Mouse (Mus musculus) left cerebral cortex, postnatal 4 days (tissue): ENCODE measurements around the gene Sertad1. TPM values are rescaled to one million over a fixed set of nuclear protein-coding genes. Genes with fewer than 3 reads are reported as not detected.
A peak's percentile ranks its signal among the peaks of the same experiment; 100 is the strongest.

Source experiments
- DNase-seq: peaks from one replicate; pipeline ENCODE4 v3.0.0-alpha.2; 2022
- intact Hi-C: fragments of 180-260 bp; cut with DNase I; formaldehyde crosslinking; loops from one replicate; pipeline ENCODE4 v1.15.1; 2025
- total RNA-seq, 2 experiments: library from RNA; stranded (reverse); gene quantifications; 2 replicates each; pipeline ENCODE4 v1.2.3; 2021

Sertad1 gene
- total RNA-seq, result 1 to 10 TPM; 3.3 to 3.5 TPM

DNA sequence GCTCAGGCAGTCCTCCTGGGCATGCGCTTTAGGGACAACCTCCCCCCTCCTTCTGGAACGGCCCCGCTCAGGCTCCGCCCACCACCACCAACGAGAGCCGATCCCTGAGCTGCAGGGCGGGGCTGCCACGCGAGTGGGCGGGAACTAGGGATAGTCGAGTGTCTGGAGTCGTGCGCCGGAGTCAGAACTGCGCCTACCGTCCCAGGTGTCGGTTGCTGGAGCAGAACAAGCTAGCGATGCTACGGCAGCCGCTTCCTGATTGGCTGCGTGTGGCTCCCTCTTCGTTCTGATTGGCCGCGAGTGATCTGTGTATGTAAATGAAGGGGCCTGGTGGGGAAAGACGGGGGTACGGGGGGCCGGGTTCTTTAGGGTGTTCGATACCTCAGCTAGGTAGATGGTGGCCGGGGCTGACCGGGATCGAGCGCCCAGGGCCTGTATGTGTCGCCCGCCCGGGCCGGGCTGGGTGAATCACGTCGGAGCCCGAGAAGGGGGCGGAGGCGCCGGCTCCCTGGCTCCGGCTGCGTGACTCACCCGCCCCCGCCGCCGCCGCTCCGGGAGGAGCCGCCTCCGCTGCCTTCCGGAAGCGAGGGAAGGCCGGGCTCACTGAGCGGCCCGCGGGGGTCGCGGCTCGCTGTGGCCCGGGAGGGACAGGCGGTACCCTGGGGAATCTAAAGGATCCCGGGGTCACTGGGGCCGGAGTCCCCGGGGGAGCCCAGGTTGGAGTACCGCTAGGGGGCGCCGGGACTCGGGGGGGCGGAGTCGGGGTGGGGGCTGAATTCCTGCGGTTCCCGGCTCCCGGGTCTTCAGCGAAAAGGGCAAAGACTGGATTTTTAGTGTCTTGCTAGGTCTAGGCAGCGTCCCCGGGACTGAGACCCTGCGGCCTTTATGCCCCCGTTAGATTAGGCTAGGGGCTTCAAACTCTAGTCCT, at the start of gene Sertad1:
Gene Sertad1, plus strand, starts transcription at position 141 of the 928 bp plus-strand sequence.
- DNase-seq, result peak; percentile 100
- intact Hi-C loops, result no loop called here

DNA sequence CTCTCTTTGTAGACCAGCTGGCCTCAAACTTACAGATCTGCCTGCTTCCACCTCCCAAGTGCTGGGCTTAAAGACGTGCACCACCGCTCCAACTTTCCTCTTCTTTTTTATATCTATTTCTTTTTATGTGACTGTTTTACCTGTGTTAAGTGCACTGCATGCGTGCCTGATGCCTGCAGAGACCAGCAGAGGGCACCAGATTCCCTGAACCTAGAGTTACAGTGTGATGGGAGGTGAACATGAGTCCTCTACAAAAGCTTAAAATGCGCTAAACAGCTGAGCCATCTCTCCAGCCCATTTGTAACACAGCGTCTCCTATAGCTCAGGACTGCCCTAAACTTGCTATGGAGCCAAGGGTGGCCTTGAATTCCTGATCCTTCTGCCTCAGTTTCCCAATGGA, 49.2 kb upstream of the Sertad1 start:
- intact Hi-C loops, result no loop called here
- DNase-seq, result no peak

- intact Hi-C loops, result no loop called here
- no peak for DNase-seq
Measured at GRCm38 (mm10) chr7:27440014-27440413, 46.7 kb upstream of the Sertad1 start.

GRCm38 (mm10) chr7:27446051-27446450, 40.7 kb upstream of the Sertad1 start:
- DNase-seq, result peak; percentile 20
- intact Hi-C loops, result no loop called here

DNA sequence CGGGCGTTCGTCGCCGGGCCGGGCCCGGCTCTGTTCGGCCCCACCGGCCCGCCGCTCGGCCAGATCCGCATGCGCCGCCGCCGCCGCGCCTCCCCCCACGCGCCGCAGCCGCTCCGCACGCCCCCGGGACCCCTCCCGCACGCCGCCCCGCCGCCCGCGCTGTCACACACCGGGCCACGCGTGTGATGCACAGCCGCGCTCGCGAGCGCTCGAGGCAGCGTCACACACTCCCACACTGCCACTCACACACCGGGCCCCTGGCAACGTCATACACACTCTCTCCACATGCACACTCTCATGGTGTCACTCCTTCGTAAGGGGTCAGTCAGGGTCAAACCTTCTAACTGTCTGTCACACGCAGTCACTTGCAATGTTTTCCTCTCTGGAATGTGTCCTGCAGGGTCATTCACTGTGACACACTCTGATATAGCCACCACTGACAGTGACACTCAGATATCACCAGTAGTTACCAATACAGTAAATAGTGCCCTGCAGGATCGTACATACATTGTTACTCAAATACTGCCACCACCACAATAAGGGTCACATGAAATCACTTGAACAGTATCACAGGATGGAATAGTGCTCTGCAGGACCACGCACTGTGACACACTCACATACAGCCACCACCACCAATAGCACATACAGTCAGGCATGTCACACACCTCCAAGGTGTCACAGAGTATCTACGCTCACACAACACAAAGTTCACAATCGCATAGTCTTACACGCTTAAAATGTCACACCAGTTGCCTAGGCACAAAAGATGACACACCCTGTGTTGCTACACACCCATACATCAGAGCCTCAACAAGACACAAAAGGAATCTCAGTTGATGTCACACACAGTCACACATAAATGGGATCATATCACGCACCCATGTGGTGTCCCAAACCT, 39.9 kb upstream of the Sertad1 start:
- peak; percentile 53 for DNase-seq
- intact Hi-C loops, result no loop called here

- intact Hi-C loops, result no loop called here
- peak; percentile 99 for DNase-seq
Measured at GRCm38 (mm10) chr7:27447419-27448286, 39.1 kb upstream of the Sertad1 start, which contains the start of the genes Sptbn4 and Blvrb. Gene Sptbn4 (minus strand): TSS chr7:27447686. Gene Blvrb (plus strand): TSS chr7:27447978.

- DNase-seq, result peak; percentile 39
- intact Hi-C loops, result no loop called here
Measured at GRCm38 (mm10) chr7:27448421-27449206, 38.1 kb upstream of the Sertad1 start.

- peak; percentile 71 for DNase-seq
- intact Hi-C loops, result no loop called here
Measured at GRCm38 (mm10) chr7:27449256-27449862, 37.4 kb upstream of the Sertad1 start.

DNA sequence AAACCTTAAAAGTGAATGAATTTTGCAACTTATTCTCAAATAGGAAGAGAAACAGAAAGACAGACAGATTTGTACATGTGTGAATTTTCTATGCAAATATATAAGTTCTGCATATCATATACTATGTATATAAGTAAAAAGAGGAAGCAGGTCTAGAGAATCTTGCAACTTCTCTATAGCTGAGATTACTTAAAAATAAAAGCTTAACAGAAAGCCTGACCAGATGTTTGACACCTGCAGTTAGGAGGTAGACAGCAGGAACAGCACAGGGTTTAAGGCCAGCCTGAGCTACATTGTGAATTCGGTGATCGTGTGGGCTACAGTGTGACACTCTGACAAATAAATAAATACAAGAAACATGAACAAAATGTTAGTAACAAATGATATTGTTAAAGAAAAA, 35.4 kb upstream of the Sertad1 start:
- no peak for DNase-seq
- intact Hi-C loops, result no loop called here

GRCm38 (mm10) chr7:27452206-27452770, 34.4 kb upstream of the Sertad1 start:
- no peak for DNase-seq
- intact Hi-C loops, result no loop called here

DNA sequence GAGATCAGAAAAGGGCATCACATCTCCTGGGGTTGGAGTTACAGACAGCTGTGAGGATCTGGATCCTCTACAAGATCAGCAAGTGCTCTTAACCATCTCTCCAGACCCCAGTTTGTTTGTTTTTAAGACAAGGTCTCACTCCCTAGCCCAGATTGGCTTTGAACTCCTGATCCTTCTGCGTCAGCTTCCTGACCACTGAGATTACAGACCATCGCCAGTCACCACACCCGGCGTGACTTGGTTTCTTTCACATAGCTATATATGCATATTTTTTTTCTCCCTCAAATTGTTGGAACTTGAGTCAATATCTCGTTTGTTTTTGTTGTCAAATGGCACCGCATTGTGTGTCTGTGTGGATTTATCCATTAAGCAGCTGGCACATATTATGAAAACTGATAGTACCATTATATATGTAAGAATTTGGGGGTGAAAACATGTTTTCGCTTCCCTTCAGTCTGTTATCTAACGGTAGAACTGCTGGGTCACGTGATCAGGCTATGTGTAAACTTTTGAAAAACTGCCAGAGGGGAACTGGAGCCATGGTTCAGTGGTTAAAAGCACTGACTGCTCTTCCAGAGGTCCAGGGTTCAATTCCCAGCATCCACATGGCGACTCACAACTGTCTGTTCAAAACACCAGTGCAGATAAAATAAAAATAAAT, 32.1 kb upstream of the Sertad1 start:
- intact Hi-C loops, result no loop called here
- DNase-seq, result no peak

- intact Hi-C loops, result no loop called here
- DNase-seq, result no peak
Measured at GRCm38 (mm10) chr7:27455273-27455672, 31.4 kb upstream of the Sertad1 start.

GRCm38 (mm10) chr7:27458614-27459013, 28.1 kb upstream of the Sertad1 start:
- no peak for DNase-seq
- intact Hi-C loops, result no loop called here

DNA sequence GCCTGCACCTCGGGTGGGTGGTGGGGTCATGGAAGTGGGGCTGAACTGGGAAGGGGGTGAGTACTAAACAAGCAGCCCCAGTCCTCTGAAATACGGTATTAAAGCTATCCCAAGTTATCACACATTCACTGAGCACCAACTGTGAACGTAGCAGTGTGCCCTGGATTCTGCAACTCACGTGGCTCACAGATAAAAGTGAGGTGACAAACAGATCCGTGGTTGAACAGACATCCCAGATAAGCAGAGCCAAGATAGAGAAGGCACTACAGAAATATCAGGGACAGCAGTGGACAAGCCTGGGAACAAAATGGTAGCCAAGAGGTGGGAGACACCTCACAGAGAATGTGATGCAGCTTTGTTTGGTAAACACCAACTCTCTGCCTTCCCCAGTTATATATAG, 27.1 kb upstream of the Sertad1 start:
- intact Hi-C loops, result no loop called here
- DNase-seq, result no peak

DNA sequence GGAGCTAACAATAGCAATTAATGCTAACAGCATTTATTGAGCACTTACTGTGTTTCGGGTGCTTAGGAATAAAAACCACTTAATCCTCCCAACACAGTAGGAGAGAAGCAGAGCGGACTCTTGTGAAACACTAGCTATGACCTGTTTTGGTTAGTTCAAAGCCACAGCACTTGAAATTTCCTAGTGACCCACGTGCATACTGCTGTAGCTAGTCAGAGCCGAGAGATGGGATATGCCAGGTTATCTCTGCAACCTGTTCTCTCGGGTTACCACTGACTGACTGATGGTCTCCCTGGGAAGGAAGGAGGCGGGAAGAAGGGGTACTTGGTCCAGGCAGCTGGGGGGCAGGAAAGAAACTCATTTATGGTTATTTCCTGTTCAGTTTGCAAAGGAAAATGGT, 26.2 kb upstream of the Sertad1 start:
- no peak for DNase-seq
- intact Hi-C loops, result no loop called here

DNA sequence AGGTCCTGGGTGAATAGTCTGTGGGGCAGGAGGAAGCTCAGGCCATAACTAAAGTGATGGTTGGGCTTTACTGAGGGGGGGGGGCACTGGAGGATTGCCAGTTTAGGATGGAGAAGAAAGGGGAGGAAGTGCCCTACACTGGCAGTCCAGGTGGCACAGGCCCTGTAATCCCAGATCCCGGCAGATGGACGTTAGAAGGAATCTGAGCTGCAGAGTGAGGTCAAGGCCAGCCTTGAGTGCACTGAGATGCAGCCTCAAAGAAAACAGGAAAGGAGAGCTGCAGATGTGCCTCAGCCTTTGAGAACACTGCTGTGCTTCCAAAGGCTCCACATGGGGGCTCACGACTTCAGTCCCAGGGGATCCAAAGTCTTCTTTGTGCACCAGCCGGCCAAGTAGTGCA, 19.1 kb upstream of the Sertad1 start:
- intact Hi-C loops, result no loop called here

GRCm38 (mm10) chr7:27471390-27472120, 15.2 kb upstream of the Sertad1 start:
- DNase-seq, result no peak
- intact Hi-C loops, result no loop called here

More for the DNA sequence above, 19.1 kb upstream of the Sertad1 start:
- DNase-seq, result peak; percentile 43

GRCm38 (mm10) chr7:27472596-27472995, 14.1 kb upstream of the Sertad1 start:
- no peak for DNase-seq
- intact Hi-C loops, result no loop called here
